Mouse (Mus musculus) bone marrow macrophage, adult 2 months (primary cell): ENCODE results near the gene Grik4.

Source experiments
- CTCF ChIP-seq: IDR thresholded peaks from 2 replicates; pipeline ENCODE4 v1.5.1; 2012; ENCODE audit warnings: low read depth, mild to moderate bottlenecking, low read length, moderate library complexity
- POLR2A ChIP-seq: IDR thresholded peaks from 2 replicates; pipeline ENCODE4 v1.6.1; 2012; ENCODE audit warnings: mild to moderate bottlenecking, low read depth, low read length, borderline replicate concordance

DNA sequence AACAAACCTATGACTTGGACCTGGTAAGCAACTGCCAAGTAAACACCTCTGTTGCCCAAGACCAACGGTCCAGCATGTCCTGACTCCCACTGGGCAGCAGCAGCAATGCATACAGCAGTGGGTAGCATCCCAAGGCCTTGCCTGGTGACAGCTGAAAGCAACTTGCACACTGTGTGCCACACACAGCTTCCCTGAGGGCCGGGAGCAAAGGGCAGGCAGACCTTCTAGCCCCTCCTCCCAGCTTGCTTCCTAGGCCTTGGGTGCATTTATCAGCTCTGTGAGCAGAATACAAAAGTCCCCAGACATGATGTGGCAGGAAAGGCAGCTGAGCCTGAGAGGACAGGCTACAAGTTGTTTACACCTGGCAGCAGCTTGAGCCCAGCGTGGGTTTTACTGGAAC lies 37.3 kb downstream of the Grik4 start:
- TF ChIP-seq CTCF, result no peak
- TF ChIP-seq POLR2A, result no peak
